Mouse (Mus musculus) ES-E14 (cell line): ENCODE data around the gene Erbb4.

Experiments used
- HCFC1 ChIP-seq: IDR thresholded peaks from 2 replicates; pipeline ENCODE4 v1.6.1; 2012; ENCODE audit warnings: low read length, inconsistent platforms, borderline replicate concordance; ENCODE audit not compliant: insufficient read depth
- MAFK ChIP-seq: IDR thresholded peaks from 2 replicates; pipeline ENCODE4 v1.6.1; 2014; ENCODE audit warnings: mild to moderate bottlenecking, low read depth, low read length, inconsistent platforms; ENCODE audit not compliant: insufficient read depth
- ZC3H11A ChIP-seq: IDR thresholded peaks from 2 replicates; pipeline ENCODE4 v1.6.1; 2012; ENCODE audit warnings: low read depth, mild to moderate bottlenecking, inconsistent platforms, low read length, borderline replicate concordance

GRCm38 (mm10) chr1:68834686-68835085, 273.2 kb downstream of the Erbb4 start:
- TF ChIP-seq MAFK (no peak), ZC3H11A (no peak), HCFC1 (no peak)
